Mouse (Mus musculus): ENCODE measurements at regions not wholly inside any gene's neighbourhood (a gene's known extent, or its start where the extent isn't known, plus 50 kb on each side); places are given as distances from the start of the nearest gene placed in this dataset.

DNA sequence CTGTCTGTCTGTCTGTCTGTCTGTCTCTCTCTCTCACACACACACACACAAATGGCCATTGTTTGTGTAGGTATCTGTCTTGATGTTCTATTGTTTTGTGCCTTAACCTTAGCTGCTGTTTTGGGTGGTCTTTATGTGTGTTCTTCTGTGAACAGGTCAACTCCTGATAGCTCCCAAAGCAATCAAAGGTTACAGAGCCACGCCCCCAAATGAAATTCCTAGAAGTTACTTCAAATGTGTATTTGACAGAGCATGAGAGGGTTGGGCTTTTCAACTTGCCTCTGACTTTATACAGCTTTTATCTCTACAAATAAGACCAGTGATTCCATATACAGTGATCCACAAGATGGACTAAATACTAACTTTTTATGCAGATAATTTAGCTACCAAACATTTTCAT, 217.8 kb upstream of the Ubash3b start:
- H3K27ac ChIP-seq (ENCODE audit: insufficient read depth, low read depth, low read length) = no peak overlapping the region
- no peaks in the 10 kb centered on the region for H3K4me1 ChIP-seq (ENCODE audit: control insufficient read depth, insufficient read depth, low read length)
- H3K4me3 ChIP-seq (ENCODE audit: insufficient read depth, low read length) = no peak overlapping the region
- TF ChIP-seq POLR2A (IDR thresholded peaks at IDR 0.05; ENCODE audit: borderline replicate concordance, low read depth, low read length) (no peak), CTCF (IDR thresholded peaks at IDR 0.05; ENCODE audit: low read depth, low read length) (no peak)

DNA sequence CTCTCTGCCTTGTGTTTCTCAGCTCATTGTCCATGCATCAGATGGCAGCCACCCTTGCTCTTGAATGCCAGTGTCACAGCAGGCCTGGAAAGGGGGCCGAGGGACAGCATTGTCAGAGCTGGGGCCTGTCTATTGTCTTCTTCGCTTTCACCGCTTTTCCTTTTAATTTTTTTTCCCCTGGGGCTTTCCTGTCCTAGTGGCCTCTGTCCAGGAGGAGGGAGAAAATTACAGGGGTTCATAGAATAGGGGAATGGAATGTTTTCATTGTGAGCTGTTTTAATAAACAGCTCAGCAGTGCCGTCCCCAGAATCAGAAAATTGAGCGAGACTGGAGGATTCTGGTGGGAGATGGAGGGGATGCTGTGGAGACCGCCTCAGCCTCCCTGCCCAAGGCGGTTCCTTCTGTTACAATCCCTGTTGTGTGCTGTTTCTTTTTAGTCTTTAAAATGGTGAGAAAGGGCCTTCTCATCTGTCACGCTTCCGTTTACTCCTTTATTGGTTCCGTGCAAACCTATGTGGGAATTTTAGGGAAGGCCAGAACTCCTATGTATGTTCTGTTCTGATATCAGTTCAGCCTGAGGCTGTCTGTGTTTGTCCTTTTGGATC, 217.2 kb upstream of the Ubash3b start:
- no peak for TF ChIP-seq CTCF (IDR thresholded peaks at IDR 0.05; ENCODE audit: low read depth, low read length)
- TF ChIP-seq POLR2A (IDR thresholded peaks at IDR 0.05; ENCODE audit: borderline replicate concordance, low read depth, low read length) = no peak
- no peaks in the 10 kb centered on the region for H3K4me1 ChIP-seq (ENCODE audit: control insufficient read depth, insufficient read depth, low read length)
- no peak overlapping the region for H3K27ac ChIP-seq (ENCODE audit: insufficient read depth, low read depth, low read length)
- H3K4me3 ChIP-seq (ENCODE audit: insufficient read depth, low read length) = no peak overlapping the region

- Histone ChIP-seq H3K27ac (ENCODE audit: insufficient read depth, low read depth, low read length) (no peak overlapping the region), H3K4me3 (ENCODE audit: insufficient read depth, low read length) (no peak overlapping the region), H3K4me1 (ENCODE audit: control insufficient read depth, insufficient read depth, low read length) (no peaks in the 10 kb centered on the region)
- TF ChIP-seq CTCF (IDR thresholded peaks at IDR 0.05; ENCODE audit: low read depth, low read length) (no peak), POLR2A (IDR thresholded peaks at IDR 0.05; ENCODE audit: borderline replicate concordance, low read depth, low read length) (no peak)
Measured at GRCm38 (mm10) chr9:41377701-41378626, 216.5 kb upstream of the Ubash3b start.

GRCm38 (mm10) chr9:41376948-41377700, 215.6 kb upstream of the Ubash3b start:
- no peak overlapping the region for H3K4me3 ChIP-seq (ENCODE audit: insufficient read depth, low read length)
- H3K4me1 ChIP-seq (ENCODE audit: control insufficient read depth, insufficient read depth, low read length) = no peaks in the 10 kb centered on the region
- no peak overlapping the region for H3K27ac ChIP-seq (ENCODE audit: insufficient read depth, low read depth, low read length)
- TF ChIP-seq CTCF (IDR thresholded peaks at IDR 0.05; ENCODE audit: low read depth, low read length) (no peak), POLR2A (IDR thresholded peaks at IDR 0.05; ENCODE audit: borderline replicate concordance, low read depth, low read length) (no peak)

GRCm38 (mm10) chr9:41375984-41376651, 214.6 kb upstream of the Ubash3b start:
- peak overlapping the region; percentile 44 for H3K4me3 ChIP-seq (ENCODE audit: insufficient read depth, low read length)
- no peaks in the 10 kb centered on the region for H3K4me1 ChIP-seq (ENCODE audit: control insufficient read depth, insufficient read depth, low read length)
- TF ChIP-seq CTCF (IDR thresholded peaks at IDR 0.05; ENCODE audit: low read depth, low read length) (no peak), POLR2A (IDR thresholded peaks at IDR 0.05; ENCODE audit: borderline replicate concordance, low read depth, low read length) (no peak)
- H3K27ac ChIP-seq (ENCODE audit: insufficient read depth, low read depth, low read length) = no peak overlapping the region

DNA sequence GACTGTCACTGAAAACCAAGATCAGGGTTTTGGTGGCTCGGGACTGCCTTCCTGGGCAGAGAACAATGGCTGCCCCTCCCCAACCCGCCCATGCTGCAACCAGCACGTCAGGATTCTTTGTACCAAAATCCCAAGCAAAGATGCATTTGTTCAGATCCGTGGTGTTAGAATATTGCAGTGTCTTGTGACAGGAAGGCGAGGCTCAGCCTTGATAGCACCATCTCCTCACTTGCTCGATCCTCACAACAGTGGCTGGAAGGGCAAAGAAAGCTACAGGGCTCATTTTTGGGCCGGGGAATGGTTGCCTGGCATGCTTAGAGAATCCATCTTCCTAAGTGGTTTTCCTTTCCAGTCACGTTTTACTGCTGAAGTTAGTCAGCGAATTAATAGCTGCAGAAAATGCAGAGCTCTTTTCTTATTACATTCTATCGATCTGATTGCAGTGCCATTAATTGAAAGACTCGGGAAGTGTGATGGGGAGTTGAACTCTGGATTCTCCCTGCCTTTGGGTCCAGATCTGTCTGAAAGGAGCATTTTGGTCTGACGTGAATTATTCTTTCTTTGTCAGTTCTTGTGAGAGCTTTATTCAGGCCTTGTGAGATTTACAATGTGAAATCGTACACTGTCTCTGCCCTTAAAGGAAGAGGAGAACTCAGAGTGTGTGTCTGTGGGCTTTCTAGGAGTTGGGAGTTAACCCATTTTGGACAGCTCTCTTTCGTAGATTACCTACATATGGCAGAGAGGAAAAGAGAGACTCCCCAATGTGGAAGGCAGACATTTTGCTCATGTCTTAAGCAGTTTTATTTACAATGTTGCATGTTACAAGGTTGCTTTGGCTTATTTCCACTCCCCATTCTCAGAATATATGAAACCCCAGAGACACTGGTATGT, 213.3 kb upstream of the Ubash3b start:
- H3K4me3 ChIP-seq (ENCODE audit: insufficient read depth, low read length) = no peak overlapping the region
- no peak for TF ChIP-seq POLR2A (IDR thresholded peaks at IDR 0.05; ENCODE audit: borderline replicate concordance, low read depth, low read length)
- no peak for TF ChIP-seq CTCF (IDR thresholded peaks at IDR 0.05; ENCODE audit: low read depth, low read length)
- no peak overlapping the region for H3K27ac ChIP-seq (ENCODE audit: insufficient read depth, low read depth, low read length)

GRCm38 (mm10) chr9:41366405-41366804, 204.9 kb upstream of the Ubash3b start:
- TF ChIP-seq POLR2A (IDR thresholded peaks at IDR 0.05; ENCODE audit: borderline replicate concordance, low read depth, low read length) (no peak), CTCF (IDR thresholded peaks at IDR 0.05; ENCODE audit: low read depth, low read length) (no peak)

More for the DNA sequence above, 213.3 kb upstream of the Ubash3b start:
- no peaks in the 10 kb centered on the region for H3K4me1 ChIP-seq (ENCODE audit: control insufficient read depth, insufficient read depth, low read length)

GRCm38 (mm10) chr9:41365251-41365650, 203.8 kb upstream of the Ubash3b start:
- TF ChIP-seq CTCF (IDR thresholded peaks at IDR 0.05; ENCODE audit: low read depth, low read length) (no peak), POLR2A (IDR thresholded peaks at IDR 0.05; ENCODE audit: borderline replicate concordance, low read depth, low read length) (no peak)
- no peak overlapping the region for H3K4me3 ChIP-seq (ENCODE audit: insufficient read depth, low read length)
- H3K4me1 ChIP-seq (ENCODE audit: control insufficient read depth, insufficient read depth, low read length) = peaks cover 3% of the 10 kb centered on the region
- no peak overlapping the region for H3K27ac ChIP-seq (ENCODE audit: insufficient read depth, low read depth, low read length)

More at GRCm38 (mm10) chr9:41366405-41366804, 204.9 kb upstream of the Ubash3b start:
- Histone ChIP-seq H3K4me3 (ENCODE audit: insufficient read depth, low read length) (no peak overlapping the region), H3K27ac (ENCODE audit: insufficient read depth, low read depth, low read length) (no peak overlapping the region), H3K4me1 (ENCODE audit: control insufficient read depth, insufficient read depth, low read length) (no peaks in the 10 kb centered on the region)
